Mouse (Mus musculus): ENCODE data around the gene Dync1li2. TPM values are rescaled to one million over a fixed set of nuclear protein-coding genes. Genes with fewer than 3 reads are reported as not detected.

Gene Dync1li2
- polyA plus RNA-seq, 3 experiments from 2014 or later = 23.7 to 32.8 (median 31.2) TPM

DNA sequence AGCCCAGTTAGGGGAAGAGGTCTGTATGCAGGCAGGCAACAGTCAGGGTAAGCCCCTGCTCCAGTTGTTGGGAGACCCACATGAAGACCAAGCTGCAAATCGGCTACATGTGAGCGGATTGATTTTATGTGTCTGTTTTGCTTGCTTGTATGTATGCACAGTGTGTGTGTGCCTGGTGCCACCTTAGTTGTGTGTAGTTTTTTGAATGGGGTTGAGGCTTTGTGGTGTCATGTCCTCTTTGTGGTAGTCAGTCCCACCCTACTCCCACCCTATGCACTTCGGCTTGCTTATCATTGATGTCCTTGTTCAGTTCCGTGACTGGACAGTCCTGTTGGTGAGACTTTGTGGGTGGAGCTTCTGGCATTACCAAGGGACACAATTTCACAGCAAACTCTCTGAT is 29.1 kb downstream of the Dync1li2 start:
- ATAC-seq = no peak

GRCm38 (mm10) chr8:104412805-104413532 is 29.9 kb downstream of the Dync1li2 start:
- no peak for ATAC-seq

GRCm38 (mm10) chr8:104411972-104412371 is 30.9 kb downstream of the Dync1li2 start:
- no peak for ATAC-seq

- no peak for ATAC-seq
Measured at GRCm38 (mm10) chr8:104411468-104411867, 31.4 kb downstream of the Dync1li2 start.

GRCm38 (mm10) chr8:104410628-104411273 is 32.1 kb downstream of the Dync1li2 start:
- no peak for ATAC-seq

GRCm38 (mm10) chr8:104408328-104409110 is 34.3 kb downstream of the Dync1li2 start:
- ATAC-seq = no peak

DNA sequence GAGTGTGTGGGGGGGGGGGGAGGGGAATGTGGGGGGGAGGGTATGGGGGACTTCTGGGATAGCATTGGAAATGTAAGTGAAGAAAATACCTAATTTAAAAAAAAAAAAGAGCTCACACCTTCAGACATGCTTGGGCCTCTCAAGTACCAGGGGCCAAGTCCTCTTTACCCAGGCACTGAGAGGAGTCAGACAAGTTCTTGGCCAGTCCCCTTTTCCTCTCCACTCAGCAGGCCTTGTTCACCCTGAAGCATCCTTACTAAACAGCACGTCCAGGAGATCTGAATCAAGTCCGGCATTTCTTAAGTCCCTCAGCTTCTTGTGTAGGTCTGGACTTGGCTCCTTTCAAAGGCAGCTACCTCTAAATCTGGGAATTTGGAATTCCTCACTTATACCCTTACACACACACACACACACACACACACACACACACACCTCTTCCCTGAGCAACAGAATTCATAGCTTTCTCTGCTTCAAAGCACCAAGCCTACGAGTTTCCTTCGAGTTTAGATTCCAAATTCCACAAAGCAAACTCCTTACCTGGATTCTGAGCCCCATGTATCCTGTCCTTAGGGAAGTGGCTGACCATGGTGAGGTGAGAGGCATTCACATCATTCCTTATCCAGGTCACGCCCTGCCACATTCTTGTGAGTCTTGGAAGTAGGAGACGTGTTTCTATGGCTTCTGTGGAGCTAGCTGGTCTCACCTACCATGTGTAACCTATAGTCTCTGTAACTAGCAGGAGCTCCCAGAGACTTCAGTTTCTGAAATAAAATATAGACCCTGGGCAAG is 36.3 kb downstream of the Dync1li2 start:
- ATAC-seq = no peak

DNA sequence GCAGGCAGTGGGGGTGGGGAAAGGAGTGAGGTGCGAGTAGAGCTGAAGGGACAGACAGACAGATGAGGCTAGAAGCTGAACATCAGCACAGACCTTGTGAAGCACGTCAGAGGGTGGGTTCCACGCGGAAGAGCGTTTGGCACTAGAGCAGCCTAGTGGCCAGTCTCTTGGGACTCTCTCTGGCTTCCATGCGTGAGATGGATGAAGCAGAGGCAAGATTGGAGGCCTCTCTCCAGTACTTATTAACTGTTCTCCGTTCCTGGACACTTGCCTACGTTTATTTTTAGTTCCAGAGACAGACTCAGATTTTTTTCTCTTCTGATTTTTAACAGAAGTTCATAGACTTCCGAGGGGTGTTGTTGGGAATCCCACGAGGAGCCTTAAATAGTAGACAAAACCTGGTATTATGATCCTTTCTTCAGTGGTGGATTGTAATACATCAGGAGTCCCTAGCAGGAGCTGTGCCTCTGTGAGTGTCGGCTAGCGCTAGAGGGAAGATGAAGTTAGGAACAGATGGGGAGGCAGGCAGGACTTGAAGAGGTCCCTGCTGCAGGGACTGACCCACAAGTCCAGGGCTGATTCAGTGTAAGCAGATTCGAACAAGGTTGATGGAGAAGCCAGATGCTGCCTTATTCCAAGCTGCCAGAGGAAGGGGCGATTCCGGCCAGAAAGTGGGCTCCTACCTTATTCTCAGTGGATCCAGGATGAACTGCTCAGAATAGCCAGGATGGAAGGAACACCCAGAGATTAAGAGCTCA is 37.2 kb downstream of the Dync1li2 start:
- ATAC-seq = no peak

DNA sequence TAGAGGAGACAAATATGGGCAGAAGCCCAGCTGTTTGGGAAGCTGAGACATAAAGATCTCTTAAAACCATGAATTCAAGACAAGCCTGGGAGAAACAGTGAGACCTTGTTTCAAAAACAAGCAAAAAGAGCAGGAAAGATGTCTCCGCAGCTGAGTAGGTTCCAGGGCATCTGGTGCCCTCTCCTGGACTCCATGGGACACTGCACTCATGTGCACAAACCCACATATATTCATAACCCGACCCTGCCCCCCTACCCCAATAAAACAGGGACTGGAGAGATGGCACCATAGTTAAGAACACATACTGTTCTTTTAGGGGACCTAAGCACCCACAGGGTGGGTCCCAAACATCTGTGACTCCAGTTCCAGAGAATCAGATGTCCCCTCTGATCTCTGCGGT is 39.3 kb downstream of the Dync1li2 start:
- no peak for ATAC-seq

DNA sequence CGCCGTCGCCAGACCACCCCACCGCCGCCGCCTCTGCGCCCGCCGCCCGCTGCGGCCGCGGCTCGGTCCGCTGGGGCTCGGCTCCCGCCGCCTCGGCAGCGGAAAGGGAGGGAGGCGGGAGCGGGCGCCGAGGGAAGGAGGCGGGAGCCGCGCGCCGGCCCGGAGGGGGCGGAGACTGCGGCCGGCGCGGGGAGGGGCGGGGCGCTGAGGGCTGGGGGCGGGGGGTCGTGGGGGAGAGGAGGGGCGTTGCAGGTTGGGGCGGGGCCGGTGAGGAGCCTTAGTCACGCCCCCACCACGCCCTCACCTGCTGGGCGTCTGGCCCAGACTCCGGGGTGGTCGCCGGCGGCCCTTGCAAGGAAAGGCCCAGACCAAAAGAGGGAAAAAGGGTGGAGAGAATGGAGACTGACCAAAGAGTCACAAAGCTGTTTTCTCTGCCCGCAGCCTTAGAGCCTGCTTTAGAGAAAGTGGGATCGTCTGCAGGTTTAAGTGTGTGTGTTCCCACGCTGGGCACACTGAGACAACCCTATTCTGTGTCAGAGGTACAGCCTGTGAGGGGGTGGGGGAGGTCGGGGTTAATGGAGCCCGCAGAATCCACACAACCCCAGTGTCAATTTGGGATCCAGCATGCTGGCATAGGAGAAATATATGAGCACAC is 47.0 kb downstream of the Dync1li2 start, which contains the start of gene Cmtm4:
TSS of gene Cmtm4 (minus strand) at position 105 of the 655 bp plus-strand sequence.
- ATAC-seq = peak; percentile 76

- ATAC-seq = peak; percentile 63
Measured at GRCm38 (mm10) chr8:104394801-104395702, 47.8 kb downstream of the Dync1li2 start.

GRCm38 (mm10) chr8:104393767-104394166 is 49.1 kb downstream of the Dync1li2 start:
- no peak for ATAC-seq

GRCm38 (mm10) chr8:104393139-104393538 is 49.7 kb downstream of the Dync1li2 start:
- ATAC-seq = no peak

DNA sequence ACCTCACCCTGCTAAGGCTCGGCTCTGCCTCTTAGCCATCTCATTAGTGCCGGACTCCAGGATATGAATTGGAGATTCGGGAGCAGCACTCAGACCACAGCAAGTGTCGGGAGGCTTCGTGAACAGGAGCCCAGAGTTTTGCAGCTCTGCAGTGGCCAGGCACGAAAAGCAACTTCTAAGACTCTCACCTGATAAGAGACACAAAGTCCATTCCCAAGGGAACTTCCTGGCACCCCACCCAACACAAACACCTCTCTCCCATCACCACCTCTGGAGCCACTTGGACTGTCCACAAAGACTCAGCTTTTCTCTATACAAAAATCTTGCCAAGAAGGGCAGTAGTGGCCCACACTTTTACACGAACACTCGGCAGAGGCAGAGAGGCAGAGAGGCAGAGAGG is 52.6 kb downstream of the Dync1li2 start:
- ATAC-seq = no peak

DNA sequence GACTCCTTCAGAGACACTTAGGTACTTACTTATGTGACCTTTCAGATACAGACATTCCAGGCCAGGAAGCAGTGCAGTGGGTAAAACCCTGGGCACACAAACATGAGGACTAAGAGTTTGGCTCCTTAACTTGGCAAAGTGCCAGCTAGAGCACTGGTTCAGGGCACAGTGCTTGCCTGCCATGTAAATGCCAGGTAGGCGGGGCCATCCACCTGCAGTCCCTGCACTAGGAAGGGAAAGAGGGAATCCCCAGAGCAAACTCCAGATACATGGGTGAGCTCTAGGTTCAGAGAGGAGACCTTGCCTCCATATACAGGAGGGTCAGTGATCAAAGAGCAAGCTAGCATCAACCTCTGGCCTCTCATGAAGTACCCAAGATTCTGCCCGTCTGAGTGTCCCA is 54.9 kb downstream of the Dync1li2 start:
- ATAC-seq = no peak

DNA sequence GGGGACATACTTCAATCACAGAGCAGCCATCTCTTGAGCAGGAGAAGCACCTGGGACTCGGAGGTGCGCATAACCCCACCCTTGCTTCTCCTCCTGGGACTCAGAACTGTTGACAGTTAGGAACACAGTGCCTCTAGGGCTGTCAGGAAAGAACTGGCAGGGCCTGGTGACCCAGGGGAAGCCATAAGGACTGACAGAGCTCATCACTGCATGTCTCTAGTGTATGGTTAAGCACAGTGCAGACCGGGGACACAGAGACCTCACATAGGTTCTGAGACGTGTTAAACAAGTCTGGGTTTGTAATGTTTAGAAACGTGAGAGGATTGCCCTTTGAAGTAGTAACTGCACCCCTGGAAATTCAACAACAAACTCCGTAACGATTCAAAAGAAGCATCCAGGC is 55.3 kb downstream of the Dync1li2 start:
- ATAC-seq = no peak

- no peak for ATAC-seq
Measured at GRCm38 (mm10) chr8:104386693-104387092, 56.2 kb downstream of the Dync1li2 start.

DNA sequence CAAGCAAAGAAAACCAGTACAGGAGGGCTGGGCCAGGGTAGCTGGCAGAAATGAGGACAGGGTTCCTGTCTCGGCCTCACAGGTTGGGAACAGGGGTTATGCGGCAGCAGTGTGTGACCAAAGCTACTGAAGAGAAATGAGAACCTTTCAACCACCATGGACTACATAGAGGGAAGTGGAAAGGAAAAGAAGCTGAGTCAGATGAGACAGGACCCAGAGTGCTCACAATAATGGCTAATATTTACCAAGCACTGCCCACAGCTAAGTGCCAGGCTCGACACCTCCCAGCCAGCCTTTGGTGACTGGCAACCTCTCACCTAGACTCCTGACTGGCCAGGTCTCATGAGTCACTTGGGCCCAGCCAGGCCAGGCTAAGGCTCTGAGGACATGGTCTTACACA is 58.9 kb downstream of the Dync1li2 start:
- no peak for ATAC-seq

DNA sequence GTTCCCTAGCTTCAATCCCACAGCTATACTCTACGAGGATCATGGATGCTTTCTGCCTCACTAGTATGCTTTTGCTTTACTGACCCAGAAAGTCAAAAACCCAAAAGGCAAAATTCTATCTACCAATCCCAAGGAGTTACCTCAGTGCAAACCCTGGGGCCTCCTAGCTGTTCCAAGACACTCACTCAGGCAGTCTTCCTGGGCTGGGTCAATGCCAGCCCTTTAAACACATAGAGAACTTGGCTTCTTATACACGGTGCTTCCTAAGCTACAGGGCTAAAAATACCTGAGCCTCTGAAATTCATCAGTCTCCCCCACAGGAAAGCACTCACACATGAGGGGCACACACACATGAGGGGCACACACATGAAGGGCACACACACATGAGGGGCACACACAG is 59.6 kb downstream of the Dync1li2 start:
- ATAC-seq = no peak

- no peak for ATAC-seq
Measured at GRCm38 (mm10) chr8:104380961-104381411, 61.9 kb downstream of the Dync1li2 start.
